Mouse (Mus musculus) liver, postnatal 0 days (tissue): ENCODE data around the gene Gtpbp8.

Experiments used
- CTCF ChIP-seq: sonication (generic); IDR thresholded peaks from 2 replicates; pipeline ENCODE4 v1.5.1; 2016; ENCODE audit warnings: antibody characterized with exemption, low read depth
- EP300 ChIP-seq: IDR thresholded peaks from 2 replicates; pipeline ENCODE4 v1.6.1; 2016; ENCODE audit warnings: antibody characterized with exemption, low read depth, mild to moderate bottlenecking

GRCm38 (mm10) chr16:44688507-44688906 lies 57.7 kb downstream of the Gtpbp8 start:
- TF ChIP-seq CTCF (no peak), EP300 (no peak)
